Mouse (Mus musculus): ENCODE data around the gene Dzip1. TPM values are rescaled to one million over a fixed set of nuclear protein-coding genes. Genes with fewer than 3 reads are reported as not detected.

Gene Dzip1
- total RNA-seq, 1 experiment from 2014 or later, result 22.7 TPM

DNA sequence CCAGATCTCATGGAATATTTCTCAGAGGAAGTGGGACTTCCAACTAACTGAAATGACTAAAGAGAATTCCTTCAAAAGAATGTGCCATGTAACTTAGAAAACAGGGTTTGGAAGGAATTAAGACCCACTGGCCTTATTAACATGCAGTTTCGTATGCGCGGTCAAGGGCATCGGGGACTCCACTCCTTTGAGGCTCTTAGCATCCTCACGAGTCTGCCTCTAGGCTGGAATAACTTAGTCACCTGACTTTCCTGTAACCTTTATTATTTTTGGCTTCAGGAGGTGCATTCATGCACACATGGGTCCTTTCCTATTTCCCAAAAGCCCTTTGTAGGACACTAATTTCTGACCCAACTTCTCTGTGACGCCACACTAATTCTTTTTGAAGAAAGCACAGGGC lies 92.0 kb downstream of the Dzip1 start:
- DNase-seq, result no peak

GRCm38 (mm10) chr14:118831597-118831996 lies 93.7 kb downstream of the Dzip1 start:
- no peak for DNase-seq

- DNase-seq, result no peak
Observed at GRCm38 (mm10) chr14:118829331-118830095, 95.7 kb downstream of the Dzip1 start.

- no peak for DNase-seq
Observed at GRCm38 (mm10) chr14:118827283-118827904, 97.9 kb downstream of the Dzip1 start.

GRCm38 (mm10) chr14:118826346-118826745 lies 98.9 kb downstream of the Dzip1 start:
- no peak for DNase-seq

Other genes starting within 250 kb of the Dzip1 start
- gene Abcc4, start 219.2 kb downstream of the Dzip1 start, total RNA-seq (2021), result 18.7 and 21.1 TPM in 2 replicates
- 0.15 TPM in 1 of 2 replicates, not detected in the other for gene Cldn10, start 137.6 kb downstream of the Dzip1 start, total RNA-seq (2021)
- gene Dnajc3, start 12.5 kb upstream of the Dzip1 start, total RNA-seq (2021), result 58.1 and 60.6 TPM in 2 replicates
- 12.1 and 15.4 TPM in 2 replicates for gene Uggt2, start 174.0 kb upstream of the Dzip1 start, total RNA-seq (2021)
- 2.2 and 3.2 TPM in 2 replicates for gene Hs6st3, start 212.9 kb upstream of the Dzip1 start, total RNA-seq (2021)